Mouse (Mus musculus) kidney, embryonic 15.5 days (tissue): ENCODE data around the gene Iqce. TPM values are rescaled to one million over a fixed set of nuclear protein-coding genes. Genes with fewer than 3 reads are reported as not detected.

ENCODE experiments used
- ATAC-seq: fragments of 200-750 bp; cut with Nextera tagmentation; replicated peaks from 2 replicates; pipeline ENCODE4 v1.8.0; 2017; ENCODE audit warnings: moderate TSS enrichment; ENCODE audit not compliant: low FRiP score
- H3K27ac ChIP-seq: fragments of 300-500 bp; sonication (generic); 2 replicates; pipeline ENCODE4 v1.5.1; 2015; ENCODE audit warnings: mild to moderate bottlenecking, inconsistent platforms
- H3K27me3 ChIP-seq: fragments of 300-500 bp; sonication (generic); 2 replicates; pipeline ENCODE4 v1.6.1; 2015; ENCODE audit warnings: inconsistent platforms
- H3K36me3 ChIP-seq: fragments of 300-500 bp; sonication (generic); 2 replicates; pipeline ENCODE4 v1.6.1; 2015; ENCODE audit warnings: inconsistent platforms
- H3K4me1 ChIP-seq: fragments of 300-500 bp; sonication (generic); 2 replicates; pipeline ENCODE4 v1.6.1; 2015; ENCODE audit warnings: inconsistent platforms
- H3K4me2 ChIP-seq: fragments of 300-500 bp; sonication (generic); 2 replicates; pipeline ENCODE4 v1.6.1; 2015; ENCODE audit warnings: moderate library complexity, mild to moderate bottlenecking, inconsistent platforms
- H3K4me3 ChIP-seq: fragments of 300-500 bp; sonication (generic); replicated peaks from 2 replicates; pipeline ENCODE4 v1.5.1; 2015; ENCODE audit warnings: mild to moderate bottlenecking, inconsistent platforms
- H3K9ac ChIP-seq: fragments of 300-500 bp; sonication (generic); 2 replicates; pipeline ENCODE4 v1.6.1; 2015; ENCODE audit warnings: mild to moderate bottlenecking, inconsistent platforms
- H3K9me3 ChIP-seq: fragments of 300-500 bp; sonication (generic); replicated peaks from 2 replicates; pipeline ENCODE4 v1.6.1; 2016; ENCODE audit warnings: inconsistent platforms
- WGBS: fragments of 180-500 bp; shearing (Covaris S2); methylation state at CpG from one replicate; pipeline ENCODE4 v1.1.7; 2015; ENCODE audit warnings: mixed read lengths; 5-methylcytosine and 5-hydroxymethylcytosine counted together
- polyA plus RNA-seq: library from polyadenylated mRNA; unstranded; fragments of >200 nt; fragmentation: Nextera tagmentation; extraction: Ambion mirVana; gene quantifications from 2 replicates; pipeline ENCODE4 v1.2.1, GENCODE M21; 2015

Gene Iqce
- polyA plus RNA-seq, 1 experiment from 2014 or later = 25.7 TPM

DNA sequence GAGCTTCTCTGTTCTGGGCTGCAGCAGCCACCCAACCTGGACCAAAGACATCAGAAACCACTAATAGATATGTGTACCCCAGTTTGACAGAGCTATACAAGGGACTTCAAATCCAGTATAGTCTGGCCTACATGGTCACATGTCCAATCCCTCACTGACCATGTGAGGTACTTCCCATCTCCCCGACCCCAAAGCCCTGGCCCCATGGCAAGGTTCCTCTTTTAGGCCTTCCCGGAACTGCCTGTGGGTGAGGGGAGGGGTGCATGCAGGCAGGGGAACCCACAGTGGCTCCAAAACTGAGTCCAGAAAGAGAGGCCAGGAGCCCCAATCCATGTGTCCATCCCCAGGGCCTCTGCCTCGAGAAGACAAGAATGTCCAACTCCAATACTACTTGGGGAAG lies 60.1 kb downstream of the Iqce start:
- Histone ChIP-seq H3K9ac (no peak overlapping the region), H3K27me3 (no peaks in the 10 kb centered on the region), H3K4me1 (peaks cover 74% of the 10 kb centered on the region), H3K4me3 (no peak overlapping the region), H3K9me3 (no peaks in the 10 kb centered on the region), H3K4me2 (no peak overlapping the region), H3K27ac (peak overlapping the region; percentile 63; the same call in 1 of the 2 replicates), H3K36me3 (peaks cover 45% of the 10 kb centered on the region)
- ATAC-seq = no peak
- 60% methylated on average over 3 of the region's 3 CpGs for WGBS

DNA sequence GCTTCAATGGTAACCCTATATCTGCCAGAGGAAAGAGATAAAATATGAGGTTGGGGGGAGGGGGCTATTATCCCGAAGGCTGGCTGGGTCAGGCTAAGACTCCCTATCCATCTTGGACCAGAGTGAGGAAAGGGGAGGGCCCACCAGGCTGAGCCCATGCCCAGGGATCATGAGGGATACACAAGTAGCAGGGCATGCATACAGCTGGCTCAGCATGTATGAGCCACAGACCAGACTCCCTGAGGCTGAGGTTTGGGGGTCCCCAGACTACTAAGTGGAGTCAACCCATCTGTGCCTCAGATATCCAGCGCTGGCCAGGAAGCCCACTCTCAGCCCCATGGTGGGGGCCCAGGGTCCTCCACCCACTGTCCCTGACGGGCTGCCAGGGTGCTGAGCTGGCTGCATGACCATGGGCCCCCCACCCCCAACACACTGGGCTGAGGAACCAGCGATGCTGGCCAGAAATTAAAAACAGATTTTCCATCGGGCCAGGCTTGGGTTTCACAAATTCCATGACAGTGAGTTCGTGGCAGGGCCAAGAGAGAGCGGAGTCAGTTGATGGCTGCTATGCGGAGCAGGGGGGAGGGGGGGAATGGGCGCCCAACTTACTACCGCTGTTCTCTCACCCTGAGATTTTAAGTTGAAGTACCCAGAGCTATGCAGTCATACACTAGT lies 60.8 kb downstream of the Iqce start:
- Histone ChIP-seq H3K4me3 (no peak overlapping the region), H3K9ac (no peak overlapping the region), H3K9me3 (no peaks in the 10 kb centered on the region), H3K27ac (peak overlapping the region; percentile 63), H3K36me3 (peaks cover 50% of the 10 kb centered on the region), H3K27me3 (no peaks in the 10 kb centered on the region), H3K4me2 (no peak overlapping the region), H3K4me1 (peaks cover 70% of the 10 kb centered on the region)
- peak; percentile 35; the same call in 1 of the 2 replicates for ATAC-seq
- WGBS = 53% methylated on average over 10 of the region's 10 CpGs

DNA sequence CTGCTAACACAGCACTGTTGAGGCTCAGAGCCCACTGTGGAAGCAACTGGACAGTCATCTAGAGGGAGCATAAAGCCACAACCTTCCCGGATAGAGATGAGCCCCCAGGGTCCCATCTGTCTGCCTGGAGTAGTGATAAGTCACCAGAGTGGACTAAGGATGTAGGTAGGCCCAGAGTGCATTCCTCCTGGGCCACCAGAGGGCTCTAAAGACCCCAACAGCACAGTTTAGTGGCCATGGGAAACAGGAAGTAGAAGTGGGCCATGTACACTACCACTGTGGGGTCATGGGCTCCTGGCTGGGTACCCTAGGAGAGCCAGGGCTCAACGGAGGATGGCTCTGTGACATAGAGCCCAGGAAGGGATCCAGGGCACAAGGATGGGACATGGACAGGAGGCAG lies 61.4 kb downstream of the Iqce start:
- Histone ChIP-seq H3K27me3 (no peaks in the 10 kb centered on the region), H3K36me3 (peaks cover 51% of the 10 kb centered on the region), H3K9ac (no peak overlapping the region), H3K4me3 (no peak overlapping the region), H3K4me2 (no peak overlapping the region), H3K27ac (peak overlapping the region; percentile 52; the same call in 1 of the 2 replicates), H3K9me3 (no peaks in the 10 kb centered on the region), H3K4me1 (peaks cover 64% of the 10 kb centered on the region)
- 54% methylated on average over 2 of the region's 2 CpGs for WGBS
- 0 out of 2 replicates have a peak, but pooled peaks have one; percentile 9 for ATAC-seq

DNA sequence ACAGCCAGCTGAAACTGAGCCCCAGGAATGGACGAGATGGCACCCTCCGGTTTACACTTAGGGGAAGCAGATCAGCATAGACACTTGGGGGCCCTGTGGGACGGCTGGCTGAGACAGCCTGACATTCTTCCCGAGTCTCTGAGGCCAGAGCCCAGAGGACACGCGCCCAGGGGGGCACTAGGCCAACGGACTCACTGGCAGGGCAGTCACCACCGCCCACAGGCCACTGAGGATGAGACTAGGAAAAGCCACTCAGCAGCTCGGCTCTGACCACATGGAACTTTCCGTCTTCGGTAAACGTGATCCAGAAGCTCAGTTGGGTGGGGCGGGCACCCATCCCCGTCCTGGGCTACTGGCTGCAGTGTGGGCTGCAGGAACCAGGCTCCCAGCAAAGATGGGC lies 62.3 kb downstream of the Iqce start:
- Histone ChIP-seq H3K4me2 (no peak overlapping the region), H3K27ac (no peak overlapping the region), H3K36me3 (peaks cover 61% of the 10 kb centered on the region), H3K4me1 (peaks cover 55% of the 10 kb centered on the region), H3K9me3 (no peaks in the 10 kb centered on the region), H3K9ac (no peak overlapping the region), H3K27me3 (no peaks in the 10 kb centered on the region), H3K4me3 (no peak overlapping the region)
- WGBS = 78% methylated on average over 14 of the region's 14 CpGs
- ATAC-seq = no peak

DNA sequence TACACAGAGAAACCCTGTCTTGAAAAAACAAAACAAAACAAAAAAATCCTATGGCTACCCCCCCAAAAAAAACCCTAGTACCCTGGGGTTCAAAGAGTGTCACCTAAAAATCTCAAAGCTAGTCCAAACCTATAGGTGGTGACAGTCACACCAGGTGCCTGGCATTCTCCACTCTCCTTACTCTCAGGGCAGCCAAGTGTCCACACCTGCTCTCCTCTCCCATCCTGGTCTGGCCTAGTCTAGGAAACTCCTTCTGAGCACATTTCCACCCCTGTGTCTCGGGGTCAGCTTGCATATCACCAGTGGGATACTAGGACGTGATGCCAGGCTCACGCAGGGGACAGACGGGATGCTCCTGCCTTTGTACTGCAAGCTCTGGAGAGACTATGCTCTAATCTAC lies 62.9 kb downstream of the Iqce start:
- no peak overlapping the region for H3K4me2 ChIP-seq
- peaks cover 64% of the 10 kb centered on the region for H3K36me3 ChIP-seq
- H3K4me1 ChIP-seq = peaks cover 49% of the 10 kb centered on the region
- no peak for ATAC-seq
- no peak overlapping the region for H3K4me3 ChIP-seq
- H3K9me3 ChIP-seq = no peaks in the 10 kb centered on the region
- WGBS = 84% methylated on average over 4 of the region's 4 CpGs
- no peak overlapping the region for H3K9ac ChIP-seq
- H3K27ac ChIP-seq = no peak overlapping the region
- H3K27me3 ChIP-seq = no peaks in the 10 kb centered on the region

DNA sequence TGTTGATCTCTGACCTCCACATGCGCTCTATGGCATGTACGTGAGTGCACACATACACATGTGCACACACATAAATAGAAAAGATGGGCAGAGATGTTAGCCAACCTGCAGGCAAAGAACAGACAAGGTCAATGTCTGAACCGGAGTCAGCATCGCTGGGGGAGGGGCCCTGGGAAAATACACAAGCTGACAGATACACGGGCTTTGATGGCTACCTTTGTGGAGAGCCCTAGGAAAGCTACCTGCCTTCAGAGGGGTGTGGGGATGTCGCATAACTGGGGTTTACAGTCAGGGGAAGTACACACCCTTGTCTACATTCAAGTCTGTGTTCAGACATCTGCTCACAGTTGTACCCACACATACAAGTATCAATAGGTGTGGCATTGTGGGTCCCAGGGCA lies 63.7 kb downstream of the Iqce start:
- 94% methylated on average over 6 of the region's 6 CpGs for WGBS
- H3K36me3 ChIP-seq = peaks cover 64% of the 10 kb centered on the region
- no peak for ATAC-seq

DNA sequence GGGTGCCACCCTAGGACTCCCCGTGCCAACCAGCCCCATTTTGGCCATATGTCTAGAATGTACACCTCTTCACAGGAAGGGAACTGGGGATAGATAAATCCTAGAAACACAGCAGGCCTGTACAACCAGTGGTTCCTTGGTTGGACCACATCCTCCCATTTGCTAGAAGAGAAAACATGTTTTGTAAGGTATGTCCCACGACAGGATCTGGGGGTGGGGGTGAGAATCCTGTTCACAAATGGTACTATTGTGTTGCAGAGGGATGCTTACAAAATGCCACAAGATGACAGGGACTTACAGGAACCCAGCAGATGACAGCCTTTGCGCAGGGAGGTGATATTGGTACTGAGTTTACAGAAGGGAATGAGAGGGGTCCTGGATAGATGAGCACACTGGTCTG lies 64.2 kb downstream of the Iqce start:
- H3K27ac ChIP-seq = no peak overlapping the region

More for the DNA sequence above, 63.7 kb downstream of the Iqce start:
- no peak overlapping the region for H3K9ac ChIP-seq
- H3K4me3 ChIP-seq = no peak overlapping the region
- no peaks in the 10 kb centered on the region for H3K27me3 ChIP-seq
- H3K4me1 ChIP-seq = peaks cover 45% of the 10 kb centered on the region
- H3K4me2 ChIP-seq = no peak overlapping the region
- no peak overlapping the region for H3K27ac ChIP-seq
- H3K9me3 ChIP-seq = no peaks in the 10 kb centered on the region

DNA sequence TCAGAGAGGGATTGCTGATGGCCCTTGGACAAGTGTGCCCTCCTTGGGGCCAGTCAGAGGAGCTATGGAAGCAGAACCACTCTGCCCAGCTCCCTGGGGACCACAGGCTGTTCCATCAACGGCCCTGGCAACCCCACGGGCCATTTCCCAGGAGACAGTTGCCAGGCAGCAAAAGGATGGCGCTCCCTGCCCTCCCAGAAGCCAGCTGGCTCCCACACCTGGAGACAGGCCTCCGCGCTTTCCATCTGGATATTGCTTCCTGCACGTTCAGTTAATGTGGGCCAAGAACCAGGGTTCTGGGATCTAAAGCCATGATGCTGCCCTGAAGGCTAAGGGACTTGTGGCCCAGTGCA lies 65.1 kb downstream of the Iqce start:
- H3K9ac ChIP-seq = no peak overlapping the region
- H3K27me3 ChIP-seq = no peaks in the 10 kb centered on the region
- H3K4me1 ChIP-seq = peaks cover 34% of the 10 kb centered on the region
- no peak overlapping the region for H3K4me3 ChIP-seq
- ATAC-seq = no peak
- no peaks in the 10 kb centered on the region for H3K9me3 ChIP-seq
- WGBS = 88% methylated on average over 6 of the region's 6 CpGs
- peaks cover 78% of the 10 kb centered on the region for H3K36me3 ChIP-seq
- 0 out of 2 replicates have a peak overlapping the region, but pooled peaks have one; percentile 33 for H3K27ac ChIP-seq
- no peak overlapping the region for H3K4me2 ChIP-seq

More for the DNA sequence above, 64.2 kb downstream of the Iqce start:
- H3K9me3 ChIP-seq = no peaks in the 10 kb centered on the region
- 90% methylated on average over 3 of the region's 3 CpGs for WGBS
- H3K36me3 ChIP-seq = peaks cover 68% of the 10 kb centered on the region
- no peak overlapping the region for H3K9ac ChIP-seq
- H3K4me2 ChIP-seq = no peak overlapping the region
- H3K4me3 ChIP-seq = no peak overlapping the region
- no peaks in the 10 kb centered on the region for H3K27me3 ChIP-seq
- ATAC-seq = no peak
- H3K4me1 ChIP-seq = peaks cover 43% of the 10 kb centered on the region

DNA sequence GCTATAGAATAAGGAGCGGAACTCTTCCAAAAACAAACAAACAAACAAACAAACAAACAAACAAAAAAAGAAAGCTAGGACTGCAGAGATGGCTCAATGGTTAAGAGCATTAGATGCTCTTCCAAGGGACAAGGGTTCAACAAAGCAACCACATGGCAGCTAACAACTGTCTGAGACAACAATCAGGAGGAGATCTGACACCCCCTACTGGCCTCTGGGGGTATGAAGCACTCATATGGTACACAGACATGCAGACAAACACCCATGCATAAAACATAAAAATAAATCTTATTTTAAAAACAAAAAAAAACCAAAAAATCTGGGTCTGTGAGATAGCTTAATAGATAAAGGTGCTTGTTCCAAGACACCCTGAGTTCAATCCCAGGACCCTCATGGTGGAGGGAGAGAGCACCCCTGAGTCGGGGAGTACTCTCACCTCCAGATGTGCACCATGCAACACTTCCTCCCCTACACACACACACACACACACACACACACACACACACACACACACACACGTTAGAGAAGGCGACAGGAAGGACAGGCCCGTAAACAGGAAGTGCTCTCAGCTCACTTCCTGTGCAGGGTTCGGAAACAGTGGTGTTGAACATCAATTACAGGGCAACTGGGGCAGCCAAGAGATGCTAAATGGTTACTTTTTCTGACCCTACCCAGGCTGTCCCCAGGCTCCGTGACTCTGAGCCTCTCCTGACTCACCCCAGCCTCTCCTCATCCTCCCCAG lies 65.7 kb downstream of the Iqce start:
- H3K4me1 ChIP-seq = peaks cover 28% of the 10 kb centered on the region
- H3K36me3 ChIP-seq = peaks cover 83% of the 10 kb centered on the region
- no peak overlapping the region for H3K4me2 ChIP-seq
- ATAC-seq = no peak
- 0 out of 2 replicates have a peak overlapping the region, but pooled peaks have one; percentile 33 for H3K27ac ChIP-seq
- H3K27me3 ChIP-seq = no peaks in the 10 kb centered on the region
- no peaks in the 10 kb centered on the region for H3K9me3 ChIP-seq
- no peak overlapping the region for H3K9ac ChIP-seq
- 94% methylated on average over 7 of the region's 7 CpGs for WGBS
- H3K4me3 ChIP-seq = no peak overlapping the region

DNA sequence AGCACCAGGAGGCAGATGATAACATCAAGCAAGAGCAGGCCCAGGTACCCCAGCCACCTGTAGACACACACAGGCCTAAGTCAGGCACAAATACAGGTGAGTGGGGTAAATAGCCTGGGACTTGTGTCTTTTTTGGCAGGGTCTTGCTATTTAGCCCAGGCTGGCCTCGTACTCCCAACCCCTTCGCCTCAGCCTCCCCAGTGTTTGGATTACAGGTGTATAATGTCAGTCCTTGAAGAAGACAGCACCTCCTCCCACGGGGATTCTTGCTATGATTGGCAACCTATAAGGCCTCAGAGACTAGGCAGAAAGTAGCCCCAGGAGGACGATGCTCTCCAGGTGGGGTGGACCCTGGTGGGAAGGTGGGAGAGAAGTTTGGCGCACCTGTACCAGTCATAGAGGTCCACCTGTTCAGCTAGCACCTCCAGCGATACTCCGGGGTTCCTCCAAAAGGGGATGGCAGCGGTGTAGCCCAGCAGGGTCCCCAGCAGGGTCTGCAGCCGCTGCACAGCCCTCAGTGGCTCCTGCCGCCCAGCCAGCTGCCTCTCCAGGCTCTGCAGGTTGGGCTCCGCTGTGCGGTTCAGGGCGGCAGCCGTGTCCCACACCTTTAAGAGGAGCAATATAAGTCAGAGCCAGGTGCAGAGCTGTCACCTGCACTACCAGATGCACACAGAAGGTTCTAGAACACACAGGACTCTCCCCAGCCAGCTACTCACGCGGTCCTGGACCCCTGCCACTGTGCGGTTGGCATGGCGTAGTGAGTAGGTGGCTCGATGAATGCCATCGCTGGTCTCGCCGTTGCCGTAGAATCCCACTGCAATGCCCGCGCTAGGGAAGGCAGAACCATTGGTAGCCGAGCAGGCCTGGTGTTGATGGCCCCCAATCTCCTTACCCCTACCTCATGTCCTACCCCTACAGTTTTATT lies 67.1 kb downstream of the Iqce start:
- H3K27me3 ChIP-seq = no peaks in the 10 kb centered on the region
- H3K27ac ChIP-seq = no peak overlapping the region
- no peak overlapping the region for H3K9ac ChIP-seq
- H3K4me2 ChIP-seq = no peak overlapping the region
- H3K4me1 ChIP-seq = peaks cover 18% of the 10 kb centered on the region; the same call in 1 of the 2 replicates
- H3K9me3 ChIP-seq = no peaks in the 10 kb centered on the region
- no peak overlapping the region for H3K4me3 ChIP-seq
- 92% methylated on average over 26 of the region's 26 CpGs for WGBS
- H3K36me3 ChIP-seq = peaks cover 95% of the 10 kb centered on the region
- ATAC-seq = no peak

DNA sequence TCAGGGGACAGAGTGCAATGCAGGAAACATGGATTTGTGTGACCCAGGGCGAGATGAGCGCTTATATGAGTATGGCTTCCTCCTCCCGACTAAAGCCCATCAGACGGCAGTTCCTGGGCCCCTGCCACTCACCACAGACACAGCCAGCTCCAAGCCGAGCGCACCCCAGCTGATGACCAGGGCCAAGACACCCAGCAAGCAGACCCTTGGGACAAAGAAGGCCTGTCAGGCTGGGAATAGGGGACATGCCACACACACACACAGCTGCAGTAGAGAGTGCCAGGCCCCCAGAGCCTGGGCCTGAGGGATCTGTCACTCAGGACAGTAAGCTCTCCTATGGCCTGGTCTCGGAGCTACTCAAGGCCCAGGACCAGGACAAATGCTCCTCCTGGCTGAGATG lies 68.7 kb downstream of the Iqce start:
- H3K9me3 ChIP-seq = no peaks in the 10 kb centered on the region
- no peak overlapping the region for H3K4me3 ChIP-seq
- no peak overlapping the region for H3K4me2 ChIP-seq
- H3K27me3 ChIP-seq = no peaks in the 10 kb centered on the region
- H3K27ac ChIP-seq = no peak overlapping the region
- peaks cover 13% of the 10 kb centered on the region; the same call in 1 of the 2 replicates for H3K4me1 ChIP-seq
- no peak for ATAC-seq
- 88% methylated on average over 7 of the region's 7 CpGs for WGBS
- peaks cover 98% of the 10 kb centered on the region for H3K36me3 ChIP-seq
- H3K9ac ChIP-seq = no peak overlapping the region

DNA sequence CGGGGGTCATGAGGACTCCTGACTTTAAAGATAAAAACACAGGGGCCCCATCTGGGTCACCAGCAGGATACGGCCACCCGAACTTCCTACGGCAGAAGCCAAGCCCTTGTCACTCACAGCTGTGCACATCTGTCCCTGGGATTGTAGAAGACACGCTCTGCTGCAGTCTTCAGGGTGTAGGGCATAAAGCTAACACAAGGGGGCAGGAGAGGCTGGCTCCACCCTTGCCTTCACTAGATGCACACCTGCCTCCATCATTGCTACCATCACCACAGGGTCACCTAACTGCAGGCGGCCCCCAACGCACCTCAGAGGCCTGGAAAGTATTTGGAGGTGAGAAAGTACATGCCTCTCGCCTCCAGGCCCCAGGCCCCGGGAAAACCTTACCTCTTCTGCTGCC lies 73.2 kb downstream of the Iqce start:
- no peak for ATAC-seq
- WGBS = 93% methylated on average over 9 of the region's 9 CpGs
- H3K36me3 ChIP-seq = peaks cover 96% of the 10 kb centered on the region
- H3K9ac ChIP-seq = no peak overlapping the region
- no peaks in the 10 kb centered on the region for H3K27me3 ChIP-seq
- H3K4me1 ChIP-seq = peaks cover 3% of the 10 kb centered on the region; the same call in 1 of the 2 replicates
- no peak overlapping the region for H3K27ac ChIP-seq
- no peak overlapping the region for H3K4me2 ChIP-seq
- H3K9me3 ChIP-seq = no peaks in the 10 kb centered on the region
- no peak overlapping the region for H3K4me3 ChIP-seq
